Mouse (Mus musculus): ENCODE results near the gene Gm20517.

The Gm20517 gene

GRCm38 (mm10) chr17:47610849-47611660 is at the start of gene Gm20517, which contains the start of the genes Bysl and Med20:
TSS of gene Gm20517 (plus strand) at chr17:47611589.
TSS of gene Bysl (minus strand) at chr17:47611492.
TSS of gene Med20 (plus strand) at chr17:47611582.
- DNase-seq, result peak; percentile 97

- DNase-seq, result no peak
Observed at GRCm38 (mm10) chr17:47562875-47563274, 48.5 kb upstream of the Gm20517 start.

DNA sequence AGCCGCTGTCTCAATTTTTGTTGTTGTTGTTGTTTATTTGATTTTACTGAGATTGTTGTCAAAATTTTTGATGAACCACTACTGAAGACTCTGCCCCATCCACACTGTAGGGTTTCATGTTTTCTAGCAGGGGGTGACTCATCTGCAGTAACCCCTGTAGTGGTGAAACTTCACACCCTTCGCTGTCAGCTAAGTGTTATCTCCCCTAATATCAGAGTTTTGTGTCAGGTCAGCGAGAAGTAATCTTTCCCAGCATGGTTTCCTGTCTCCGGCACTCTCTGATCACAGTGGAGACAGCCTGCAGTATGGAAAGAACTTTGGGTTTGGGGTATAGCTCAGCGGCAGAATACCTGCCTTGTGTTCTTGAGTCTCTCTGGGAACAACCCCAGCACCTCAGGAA is 46.8 kb upstream of the Gm20517 start:
- no peak for DNase-seq

DNA sequence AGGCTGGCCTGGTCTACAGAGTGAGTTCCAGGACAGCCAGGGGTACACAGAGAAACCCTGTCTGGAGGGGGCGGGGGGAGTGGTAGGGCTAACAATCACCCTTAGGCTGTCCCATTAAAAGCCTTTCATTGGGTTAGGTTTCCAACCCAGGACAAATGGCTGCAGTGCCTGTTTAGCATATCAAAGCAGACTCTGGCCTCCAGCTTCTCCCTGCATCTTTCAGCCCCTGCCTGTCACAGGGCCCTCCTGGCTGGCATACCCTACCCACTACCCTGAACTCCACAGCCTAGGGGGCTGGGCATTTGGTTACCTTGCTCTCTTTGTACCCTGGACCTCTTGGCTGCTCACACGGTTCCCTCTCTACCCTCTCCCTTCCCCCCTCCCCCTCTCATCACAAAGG is 45.3 kb upstream of the Gm20517 start:
- no peak for DNase-seq

DNA sequence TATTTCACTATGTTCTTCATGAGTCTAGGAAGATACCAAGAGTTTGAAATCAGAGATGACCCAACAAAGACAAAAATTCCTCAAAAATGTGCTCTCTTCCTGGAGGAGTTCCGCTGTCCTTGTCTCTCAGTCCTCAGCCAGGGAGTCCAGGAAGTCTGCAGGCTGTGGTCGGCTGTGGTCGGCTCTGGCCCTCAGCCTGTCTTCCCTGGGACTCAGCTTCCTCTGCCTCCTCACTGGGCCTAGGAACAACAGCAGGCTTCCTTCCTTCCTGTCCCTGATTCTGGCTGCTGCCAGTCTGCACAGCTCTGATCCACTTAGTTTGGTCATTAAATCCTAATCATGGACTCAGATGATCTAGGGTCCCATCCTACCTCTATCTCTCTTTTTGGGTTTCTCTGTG is 44.1 kb upstream of the Gm20517 start:
- DNase-seq, result peak; percentile 33 to 68

DNA sequence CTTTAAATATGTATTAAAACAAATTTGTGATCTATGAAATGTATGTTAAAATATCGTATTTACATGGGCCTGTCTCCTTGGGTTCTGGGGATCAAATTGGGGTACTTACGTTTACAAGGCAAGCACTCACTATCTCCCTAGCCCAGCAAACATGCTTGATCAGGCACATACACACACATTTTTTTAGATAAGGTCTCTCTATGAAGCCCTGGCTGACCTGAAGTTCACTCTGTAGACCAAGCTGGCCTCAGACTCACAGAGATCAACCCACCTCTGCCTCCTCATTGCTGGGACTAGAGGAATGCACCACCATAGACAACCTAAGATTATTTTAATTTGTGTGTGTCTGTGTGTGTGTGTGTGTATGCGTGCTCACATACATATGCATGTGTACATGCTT is 43.0 kb upstream of the Gm20517 start:
- no peak for DNase-seq

GRCm38 (mm10) chr17:47568951-47569527 is 42.4 kb upstream of the Gm20517 start:
- no peak for DNase-seq

- DNase-seq, result no peak
Observed at GRCm38 (mm10) chr17:47571621-47572020, 39.8 kb upstream of the Gm20517 start.

- no peak for DNase-seq
Observed at GRCm38 (mm10) chr17:47572436-47572835, 39.0 kb upstream of the Gm20517 start.

DNA sequence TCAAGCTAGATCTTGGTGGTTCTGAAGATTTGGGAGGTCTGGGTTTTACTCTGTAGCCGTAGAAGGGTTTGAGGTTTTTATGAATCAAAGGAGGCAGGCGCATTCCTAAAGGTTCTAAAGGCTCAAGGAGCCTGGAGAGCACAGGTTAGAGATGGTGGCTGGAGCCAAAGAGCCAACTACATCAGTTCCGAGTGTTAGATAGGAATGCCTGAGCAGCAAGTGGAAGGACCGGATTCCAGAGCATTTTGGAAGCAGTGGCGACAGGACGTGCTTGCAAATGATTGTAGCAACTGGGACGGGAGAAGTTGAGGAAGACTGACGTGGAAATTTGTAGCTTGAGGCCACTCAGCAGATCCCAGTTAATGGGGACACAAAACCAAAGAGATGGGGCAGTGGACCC is 37.4 kb upstream of the Gm20517 start:
- DNase-seq, result peak; percentile 57 to 74

DNA sequence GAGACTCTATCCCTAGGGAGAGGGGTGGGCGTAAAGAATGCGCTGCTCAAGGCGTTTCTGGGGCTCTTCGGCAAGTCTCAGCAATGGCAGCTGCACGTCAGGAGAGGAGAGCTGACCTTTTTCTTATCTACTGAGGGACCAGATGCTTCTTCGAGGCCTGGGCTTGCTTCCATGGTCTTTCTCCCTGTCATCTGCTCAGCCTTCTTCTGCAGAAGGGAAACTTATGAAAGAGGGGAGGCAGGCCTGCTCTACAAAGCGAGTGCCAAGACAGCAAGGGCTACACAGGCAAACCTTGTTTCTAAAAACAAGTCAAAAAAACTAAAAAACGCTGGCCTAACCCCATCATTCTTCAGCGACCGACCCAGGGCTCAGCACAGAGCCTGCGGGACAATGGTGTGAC is 36.6 kb upstream of the Gm20517 start:
- no peak for DNase-seq

DNA sequence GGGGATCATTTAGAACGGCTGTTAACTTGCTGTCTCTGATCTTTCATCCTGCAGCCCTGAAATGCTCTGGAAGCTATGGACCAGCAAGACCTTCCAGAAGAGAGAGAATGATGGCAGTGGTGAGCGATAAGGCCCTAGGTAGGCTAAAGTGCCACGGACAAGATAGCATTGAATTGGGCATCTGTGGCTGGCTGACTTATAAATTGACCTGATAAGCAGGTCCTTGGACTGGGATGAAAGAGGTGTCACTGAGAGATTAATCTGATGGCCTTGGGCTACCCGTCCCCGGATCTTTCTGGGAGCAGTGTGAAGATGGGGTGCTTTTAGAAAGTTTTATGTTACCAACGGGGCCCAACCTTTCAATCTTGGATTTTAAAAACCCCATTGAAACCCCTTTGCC is 32.7 kb upstream of the Gm20517 start:
- no peak for DNase-seq

- no peak for DNase-seq
Observed at GRCm38 (mm10) chr17:47580962-47581361, 30.4 kb upstream of the Gm20517 start.

DNA sequence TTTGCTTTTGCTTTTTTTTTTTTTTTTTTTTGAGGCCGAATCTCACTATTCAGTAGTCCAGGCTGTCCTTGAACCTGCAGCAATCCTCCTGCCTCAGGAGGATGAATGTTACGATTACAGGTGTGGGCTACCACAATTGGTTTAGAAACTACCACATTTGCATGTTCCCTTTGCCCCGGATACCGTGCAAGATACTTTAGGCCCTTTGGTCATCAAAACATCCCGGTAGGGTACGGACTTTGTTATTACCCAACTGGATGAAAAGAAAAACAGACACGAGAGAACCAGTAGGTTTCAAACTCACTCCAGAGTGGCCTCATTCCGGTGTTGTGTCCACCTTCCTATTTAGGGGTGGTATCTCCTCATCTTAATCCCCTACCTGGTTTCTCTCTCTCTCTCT is 22.9 kb upstream of the Gm20517 start:
- DNase-seq, result no peak

GRCm38 (mm10) chr17:47591073-47591472 is 20.3 kb upstream of the Gm20517 start:
- DNase-seq, result no peak

- peak; percentile 97 for DNase-seq
Observed at GRCm38 (mm10) chr17:47593215-47593853, 18.1 kb upstream of the Gm20517 start.

GRCm38 (mm10) chr17:47593854-47594182 is 17.6 kb upstream of the Gm20517 start:
- DNase-seq, result no peak

- DNase-seq, result peak; percentile 62 to 69
Observed at GRCm38 (mm10) chr17:47594183-47594968, 17.0 kb upstream of the Gm20517 start.

- DNase-seq, result no peak
Observed at GRCm38 (mm10) chr17:47594969-47595247, 16.5 kb upstream of the Gm20517 start.

DNA sequence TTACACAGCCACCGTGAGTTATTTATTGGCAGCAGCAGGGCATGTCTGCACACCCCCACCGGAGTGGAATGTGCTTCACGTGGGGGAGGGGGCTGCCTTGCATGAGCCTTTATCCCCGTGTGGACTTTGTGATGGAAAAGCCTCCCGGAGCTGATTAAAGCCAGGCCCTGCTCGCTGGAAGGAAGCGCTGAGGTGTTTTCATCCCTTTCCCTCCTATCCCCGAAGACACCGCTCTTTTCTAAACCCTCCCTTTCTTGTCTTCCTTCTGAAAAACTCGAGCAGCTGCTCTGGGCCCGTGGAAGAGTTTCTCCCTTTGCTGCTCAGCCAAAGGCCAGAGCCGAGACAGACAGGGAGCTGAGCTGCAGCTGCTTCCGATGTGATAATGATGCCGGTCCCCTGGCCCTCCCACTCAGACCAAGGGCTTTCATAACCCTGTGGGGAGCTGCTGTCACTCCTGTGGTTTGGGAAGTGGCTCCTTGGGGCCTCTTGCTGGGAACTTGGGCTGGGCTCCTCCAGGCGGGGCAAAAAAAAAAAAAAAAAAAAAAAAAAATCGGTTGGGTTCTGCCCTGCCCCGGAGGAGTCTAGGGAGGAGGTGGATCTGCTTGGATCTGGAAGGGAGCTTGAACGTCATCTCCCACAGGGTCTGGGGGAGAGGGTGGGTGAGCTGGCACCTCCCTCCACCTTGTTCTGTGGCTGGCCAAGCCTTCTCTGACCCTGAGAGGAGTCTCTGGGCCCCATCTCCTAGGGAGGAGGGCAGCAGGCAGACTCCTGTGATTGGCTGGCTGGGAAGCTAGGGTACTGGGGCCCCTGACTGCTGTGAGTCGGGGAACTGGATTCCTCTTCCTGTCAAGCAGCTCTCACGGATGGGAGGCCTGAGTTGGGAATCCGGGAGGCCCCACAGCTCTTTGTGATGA is 15.9 kb upstream of the Gm20517 start:
- peak; percentile 76 to 86 for DNase-seq

- peak; percentile 28 to 31 for DNase-seq
Observed at GRCm38 (mm10) chr17:47596162-47596838, 15.1 kb upstream of the Gm20517 start.

DNA sequence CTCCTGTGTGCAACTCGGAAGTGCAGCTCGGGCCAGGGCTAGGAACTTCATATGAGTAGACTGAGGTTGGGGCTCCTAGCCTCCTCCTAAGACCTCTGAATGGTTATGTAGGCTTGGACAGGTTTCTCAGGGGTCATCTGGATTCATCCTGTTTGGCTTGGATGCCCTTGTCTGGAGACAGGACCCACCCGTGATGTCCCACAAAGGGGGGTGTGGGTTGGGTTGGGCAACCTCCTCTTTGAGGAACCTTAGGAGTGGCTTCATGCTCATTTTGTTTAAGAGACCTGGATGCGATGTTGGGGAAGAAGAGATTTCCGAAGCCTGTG is 14.6 kb upstream of the Gm20517 start:
- DNase-seq, result peak; percentile 31
